Mouse (Mus musculus) neutrophil, adult 5-6 weeks (primary cell): ENCODE results near the gene Clrn2. TPM values are rescaled to one million over a fixed set of nuclear protein-coding genes. Genes with fewer than 3 reads are reported as not detected.
"Not testable (repeated sequence)": the region's sequence is repeated elsewhere in the genome, so short reads cannot be mapped to it uniquely, and the experiment has no call there.

ENCODE experiments used
- ATAC-seq: fragments of 151-379, 151-347 bp; 2 replicates; pipeline ENCODE4 v1.8.0; 2017; ENCODE audit warnings: mild to moderate bottlenecking, moderate TSS enrichment; ENCODE audit not compliant: insufficient number of reproducible peaks, poor library complexity, low FRiP score, severe bottlenecking; ENCODE audit errors: extremely low read depth
- total RNA-seq: library from RNA; stranded (forward); fragments of 200-1000 nt; gene quantifications from 2 replicates; pipeline ENCODE4 v1.2.3, GENCODE M21; 2017

Gene Clrn2
- not detected in 2 replicates for total RNA-seq

DNA sequence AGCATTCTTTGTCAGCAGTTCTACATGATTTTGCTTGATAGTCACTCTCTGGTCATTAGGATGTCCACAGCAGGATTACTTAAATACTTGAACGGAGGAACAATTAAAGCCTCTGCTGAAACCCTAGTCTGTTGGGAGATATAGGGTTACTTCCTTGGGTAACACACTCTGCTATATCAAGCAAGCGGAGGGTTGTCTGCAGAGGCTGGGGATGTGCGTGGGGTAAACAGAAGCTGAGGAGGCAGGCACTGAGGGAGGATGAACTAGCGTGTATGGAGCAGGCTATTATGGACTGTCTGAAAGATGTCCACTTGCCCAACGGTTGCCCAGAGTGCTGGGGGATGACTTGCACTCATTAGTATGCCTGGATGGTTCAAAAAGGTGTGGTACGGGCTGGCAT is at the start of gene Clrn2:
TSS of gene Clrn2 (plus strand) at position 301 of the 400 bp plus-strand sequence.
- ATAC-seq: no peak

DNA sequence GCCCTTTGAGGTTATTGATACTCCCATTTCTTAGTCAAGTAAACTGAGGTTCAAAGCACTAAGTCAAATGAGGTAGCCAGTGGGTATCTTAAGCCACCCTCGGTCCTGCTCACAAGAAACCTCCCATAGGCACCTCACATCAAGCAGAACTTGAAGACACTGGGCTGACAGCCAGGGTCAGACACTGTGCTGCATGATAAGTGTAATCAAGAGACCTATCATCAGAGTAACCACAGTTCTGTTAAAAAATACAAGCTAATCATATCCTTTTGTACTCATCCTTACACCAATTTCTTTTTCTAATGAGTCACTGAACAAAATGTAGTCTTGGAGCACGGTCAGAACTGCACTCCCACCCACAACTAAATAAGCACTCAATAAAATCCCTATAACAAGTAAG is 47.4 kb upstream of the Clrn2 start:
- no peak for ATAC-seq

DNA sequence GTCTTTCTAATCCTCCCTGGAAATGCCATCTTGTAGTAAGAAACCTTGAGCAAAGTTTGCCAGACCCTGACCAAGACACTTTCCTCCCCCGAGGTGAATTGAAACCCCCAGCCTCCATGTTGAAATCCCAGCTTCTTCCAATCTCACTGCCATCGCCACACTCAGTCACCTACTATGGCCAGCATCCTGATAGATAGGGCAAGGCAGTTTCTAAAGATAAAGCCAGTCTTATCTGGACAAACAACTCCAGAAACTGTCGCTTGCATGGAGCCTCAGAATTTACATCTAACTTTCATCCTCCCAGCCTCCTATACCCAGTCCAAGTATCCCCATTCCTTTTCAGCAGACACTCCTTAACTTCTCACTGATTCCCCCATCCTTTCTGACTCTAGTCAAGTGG is 37.1 kb upstream of the Clrn2 start:
- ATAC-seq: no peak

DNA sequence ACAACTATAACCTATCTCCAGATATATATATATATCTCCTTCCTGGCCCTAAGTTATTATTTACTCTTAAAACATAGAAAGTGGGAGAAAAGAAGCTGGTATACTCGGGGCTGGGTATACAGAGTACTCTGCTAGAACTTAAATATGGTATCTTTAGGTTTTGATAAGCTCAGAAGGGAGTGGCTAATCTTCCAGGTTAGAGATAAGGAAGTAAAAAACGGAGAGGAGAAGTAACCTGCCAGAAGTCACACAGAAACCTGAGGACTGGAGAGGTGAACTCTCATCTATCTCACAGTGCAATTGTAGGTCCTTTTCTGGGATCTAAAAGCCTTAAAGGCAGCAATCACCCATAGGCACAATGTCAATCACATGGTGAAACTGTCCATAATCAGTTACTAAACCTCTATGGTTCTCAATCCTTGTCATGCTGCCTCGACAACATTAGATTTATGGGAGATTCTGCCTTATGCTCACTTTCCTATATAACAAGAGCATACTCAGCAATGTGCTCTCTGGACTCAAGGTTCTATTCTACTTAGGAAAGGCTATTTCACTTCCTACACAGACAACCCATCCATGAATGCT is 35.6 kb upstream of the Clrn2 start:
- no peak for ATAC-seq

- ATAC-seq: no peak
These were observed 33.5 kb upstream of the Clrn2 start for GRCm38 (mm10) chr5:45419841-45420638.

DNA sequence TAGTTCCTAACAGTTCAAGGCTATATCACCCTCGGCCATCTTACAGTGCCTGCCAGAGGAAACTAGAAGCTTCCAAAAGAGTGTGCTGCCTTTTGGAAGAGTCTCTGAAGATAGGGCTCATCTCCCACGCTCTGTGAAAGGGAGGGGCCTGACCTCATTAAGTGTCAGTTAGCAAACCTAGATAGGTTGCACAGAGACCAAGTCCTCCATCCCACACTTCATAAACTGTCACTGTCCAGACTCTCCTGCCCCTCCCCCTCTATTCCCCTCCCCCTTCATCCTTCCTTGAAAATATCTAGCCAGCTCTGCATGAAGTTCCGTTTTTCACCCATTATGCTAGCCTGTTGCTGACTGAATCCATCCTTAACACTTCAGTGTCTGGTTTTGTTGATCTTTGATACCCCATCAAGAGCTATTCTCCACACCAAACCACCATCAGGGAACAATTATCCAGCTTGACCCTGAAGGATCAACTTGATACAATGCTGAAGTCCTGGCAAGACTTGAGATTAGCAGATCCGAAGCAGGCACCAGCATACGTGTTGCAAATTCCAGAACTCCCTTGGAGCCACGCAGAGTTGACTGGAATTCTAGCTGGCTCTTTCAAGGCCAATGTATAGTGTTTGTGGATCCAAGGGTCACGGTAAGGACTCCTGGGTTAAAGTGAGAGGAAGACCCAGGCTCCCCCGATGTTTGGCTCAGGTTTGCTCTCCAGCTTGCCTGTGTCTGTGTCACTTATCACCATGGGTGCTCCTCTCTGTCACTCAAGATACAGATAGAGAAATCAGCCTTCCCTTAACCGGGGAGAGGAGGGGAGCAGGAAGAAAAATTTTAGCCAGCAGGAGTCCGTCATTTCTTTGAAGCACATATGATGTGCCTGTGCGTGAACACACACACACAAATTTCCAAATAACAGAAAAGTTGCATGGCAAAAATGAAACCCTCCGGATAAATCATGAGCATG is 31.4 kb upstream of the Clrn2 start:
- no peak for ATAC-seq

DNA sequence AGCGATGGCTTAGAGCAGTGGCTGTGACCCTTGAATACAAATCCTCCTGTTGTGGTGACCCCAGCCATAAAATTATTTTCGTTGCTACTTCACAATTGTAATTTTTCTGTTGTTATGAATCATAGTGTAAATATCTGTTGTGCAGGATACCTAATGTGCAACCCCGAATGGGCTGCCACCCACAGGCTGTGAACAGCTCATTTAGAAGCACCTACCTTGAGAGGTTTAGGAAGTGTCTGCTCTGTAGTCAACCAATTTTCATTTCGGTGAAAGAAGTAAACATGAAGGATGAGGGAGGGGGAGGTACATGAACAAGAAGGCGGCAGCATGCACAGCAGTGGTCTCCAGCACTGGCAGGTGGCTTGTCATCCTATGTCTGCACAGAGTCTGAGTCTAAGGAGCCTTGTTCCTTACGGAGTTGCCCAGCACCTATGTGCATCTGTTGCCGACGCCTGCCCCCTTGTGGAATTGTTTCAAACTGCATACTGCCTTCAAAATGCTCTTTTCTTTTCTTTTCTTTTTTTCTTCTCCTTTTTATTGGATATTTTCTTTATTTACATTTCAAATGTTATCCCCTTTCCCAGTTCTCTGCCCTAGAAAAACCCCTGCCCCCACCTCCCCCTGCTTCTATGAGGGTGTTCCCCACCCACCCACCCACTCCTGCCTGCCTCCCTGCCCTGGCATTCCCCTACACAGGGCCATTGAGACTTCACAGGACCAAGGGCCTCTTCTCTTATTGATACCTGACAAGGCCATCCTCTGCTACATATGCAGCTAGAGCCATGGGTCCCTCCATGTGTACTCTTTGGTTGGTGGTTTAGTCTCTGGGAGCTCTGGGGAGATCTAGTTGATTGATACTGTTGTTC is 29.3 kb upstream of the Clrn2 start:
- peak; percentile 55; the same call in 1 of the 2 replicates for ATAC-seq

- ATAC-seq: not testable (repeated sequence)
These were observed 27.8 kb upstream of the Clrn2 start for GRCm38 (mm10) chr5:45425771-45426170.

GRCm38 (mm10) chr5:45426416-45427034 is 27.0 kb upstream of the Clrn2 start:
- ATAC-seq: no peak

DNA sequence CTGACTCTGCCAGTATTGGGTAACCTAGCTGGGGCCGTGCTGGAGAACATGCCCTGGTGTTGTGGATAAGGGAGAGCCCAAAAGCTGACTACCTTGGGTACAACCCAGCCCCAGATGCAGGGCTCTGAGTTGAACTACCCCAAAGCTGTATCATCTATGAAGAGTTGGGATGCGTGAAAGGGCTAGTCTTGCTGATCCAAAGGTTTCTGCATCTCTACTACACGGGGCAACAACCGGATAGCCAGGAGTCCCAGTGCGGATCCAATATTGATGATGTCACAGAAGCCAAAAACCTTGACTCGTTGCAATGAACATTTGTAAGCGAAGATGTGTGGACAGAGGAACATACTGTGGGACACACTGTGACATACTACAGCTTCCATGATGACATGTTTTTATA is 25.7 kb upstream of the Clrn2 start:
- no peak for ATAC-seq

GRCm38 (mm10) chr5:45435967-45436950 is 17.3 kb upstream of the Clrn2 start:
- ATAC-seq: no peak

DNA sequence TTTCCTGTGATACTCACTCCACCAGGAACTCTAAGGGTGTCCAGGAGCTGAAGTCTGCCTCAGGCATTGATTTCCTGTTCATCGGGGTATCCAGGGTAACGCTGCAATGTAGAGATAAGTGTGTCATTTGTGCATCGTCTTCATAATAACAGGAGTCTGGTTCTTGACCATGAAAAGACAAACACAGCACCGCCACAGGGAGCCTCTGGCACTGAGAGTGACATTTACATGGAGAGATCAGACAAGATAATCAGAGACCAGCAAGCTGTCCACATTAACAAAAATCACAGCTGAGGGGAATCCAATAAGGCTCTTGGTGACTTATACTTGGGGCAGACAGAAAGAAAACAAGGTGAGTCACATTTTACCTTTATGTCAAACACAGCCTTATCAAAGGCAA is 15.7 kb upstream of the Clrn2 start:
- no peak for ATAC-seq

- no peak for ATAC-seq
These were observed 15.2 kb upstream of the Clrn2 start for GRCm38 (mm10) chr5:45438301-45438700.

GRCm38 (mm10) chr5:45441124-45441523 is 12.4 kb upstream of the Clrn2 start:
- ATAC-seq: no peak

GRCm38 (mm10) chr5:45441745-45442144 is 11.8 kb upstream of the Clrn2 start:
- no peak for ATAC-seq

DNA sequence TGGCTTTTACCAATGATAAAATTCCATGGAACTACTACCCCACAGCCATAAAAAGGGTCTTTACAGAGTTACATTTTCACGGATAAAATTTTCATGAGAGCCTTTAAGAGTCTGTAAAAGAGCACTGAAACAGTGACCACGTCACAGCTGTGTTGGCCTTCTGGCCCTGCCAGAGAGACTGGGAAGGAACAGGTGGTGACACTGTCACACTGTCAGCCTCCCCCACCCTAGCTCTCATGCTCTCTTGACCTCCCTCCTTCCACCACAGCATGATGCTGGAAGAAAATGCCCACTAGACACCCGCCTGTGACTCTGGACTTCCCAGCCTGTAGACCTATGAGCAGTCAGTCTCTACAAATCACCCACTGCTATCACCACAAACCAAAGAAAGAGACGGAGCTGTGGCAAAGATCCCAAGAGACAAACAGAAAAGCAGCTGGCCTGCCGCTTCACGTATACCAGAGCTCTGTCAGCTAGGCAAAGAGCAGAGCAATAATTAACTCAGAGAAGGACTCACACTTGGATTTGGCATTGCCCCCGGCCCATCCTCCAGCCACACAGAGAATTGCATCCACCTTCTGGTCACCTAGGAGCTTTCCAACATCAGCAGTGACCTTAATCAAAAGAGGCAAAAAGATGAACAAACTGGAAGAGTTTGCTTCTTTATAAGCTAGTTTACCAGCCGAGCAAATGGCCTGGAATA is 9.3 kb upstream of the Clrn2 start:
- ATAC-seq: no peak

DNA sequence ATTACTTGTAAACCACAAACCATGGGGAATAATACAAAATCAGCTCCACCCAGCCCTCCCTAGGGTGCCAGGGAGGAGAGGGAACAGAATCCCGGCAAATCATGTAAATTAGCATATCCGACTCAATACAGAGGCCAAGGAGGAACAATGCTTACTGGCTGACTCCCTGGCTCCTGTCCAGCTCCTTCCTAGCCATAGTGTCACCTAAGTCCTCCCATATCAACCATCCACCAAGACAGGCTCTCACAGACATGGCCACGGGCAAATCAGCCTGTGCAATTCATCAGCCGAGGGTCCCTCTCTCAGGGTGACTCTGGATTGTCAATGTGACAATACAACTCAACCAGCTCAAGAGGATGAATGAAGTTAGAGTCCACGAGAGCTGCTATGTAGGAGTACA is 4.9 kb upstream of the Clrn2 start:
- ATAC-seq: no peak
